In the genomic region with DNA sequence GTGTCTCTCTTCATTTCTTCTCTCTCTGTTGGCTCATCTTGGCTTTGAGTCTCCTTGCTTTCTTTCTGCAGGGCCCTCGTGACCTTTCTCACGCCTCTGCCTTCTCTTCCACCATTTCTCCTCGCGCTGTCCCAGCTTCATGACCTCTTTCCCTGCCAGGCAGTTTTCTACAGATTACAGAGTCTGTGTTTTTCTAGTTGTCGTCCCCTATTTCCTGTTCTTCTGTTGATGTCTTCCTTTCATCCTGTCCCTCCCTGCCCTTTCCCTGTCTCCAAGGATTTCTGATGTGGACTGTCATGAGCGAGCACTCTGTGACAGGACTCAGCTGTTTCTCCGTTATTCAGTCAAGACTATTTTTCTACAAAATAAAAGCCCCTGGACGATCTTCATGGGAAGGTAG, we compare ENCODE assay signal across 8 mouse cellular contexts.
DNase-seq lines count a peak whose midpoint lies in the region; ATAC-seq and TF ChIP-seq lines count a peak whose summit lies in the region.
"Had no signal": no experiment of that assay in that cellular context is flagged by ENCODE, and none has a peak within 500 bp of the region (broad histone marks: within the 10 kb centered on the region; RNA-seq: fewer than 3 reads in every experiment).

No protein-coding gene starts in this region.

- intact Hi-C loops in heart, postnatal 14 days (cut with DNase I): loop anchor here (5.0 kb wide), 1 partner anchor 124 kb away; a partner anchor contains a TSS

- TF ChIP-seq POLR2A in brain, embryonic 14.5 days (IDR thresholded peaks at IDR 0.05; ENCODE audit: borderline replicate concordance, extremely low read depth, insufficient read depth, insufficient read length, poor library complexity, severe bottlenecking): no peak

- H3K27ac ChIP-seq in forebrain, embryonic 15.5 days (replicated peaks): no peak overlapping the region

- no peaks in the 10 kb centered on the region for H3K27me3 ChIP-seq in forebrain, embryonic 15.5 days

- no peaks in the 10 kb centered on the region for H3K36me3 ChIP-seq in forebrain, embryonic 15.5 days

- no peak for TF ChIP-seq CTCF in brain, embryonic 14.5 days (IDR thresholded peaks at IDR 0.05; ENCODE audit: borderline replicate concordance, extremely low read depth, insufficient read depth, insufficient read length)

- no peaks in the 10 kb centered on the region for H3K9me3 ChIP-seq in forebrain, embryonic 15.5 days

- DNase-seq in brain, embryonic 14.5 days (ENCODE audit: low read depth): peak; percentile 23
- peak; percentile 65 for DNase-seq in embryo, embryonic 10.5 days (ENCODE audit: low spot score)
- DNase-seq in heart, postnatal 14 days: peak; percentile 11 to 34
- peak; percentile 18 to 63 for DNase-seq in kidney, postnatal 25 days
- DNase-seq in urinary bladder, adult 18-20 months (ENCODE audit: low spot score in 2 of 2): no peak
- DNase-seq: gastrocnemius, postnatal 14 days had no signal

- no peaks in the 10 kb centered on the region for H3K4me1 ChIP-seq in forebrain, embryonic 15.5 days

- ATAC-seq in megakaryocyte, adult 5-6 weeks (ENCODE audit: poor library complexity, severe bottlenecking): no peak
- ATAC-seq in forebrain, embryonic 15.5 days (replicated peaks): no peak

- no peak overlapping the region for H3K4me3 ChIP-seq in forebrain, embryonic 15.5 days

- WGBS in forebrain, embryonic 15.5 days: 69% methylated on average over 8 of the region's 8 CpGs

- H3K4me2 ChIP-seq in forebrain, embryonic 15.5 days (replicated peaks): no peak overlapping the region

- H3K9ac ChIP-seq in forebrain, embryonic 15.5 days (replicated peaks): no peak overlapping the region

Comparison
In these comparisons a context has a peak if more than half of its experiments do, and no peak if none do; other contexts are left out.
1. DNase-seq: peak in brain, embryonic 14.5 days (single experiment), embryo, embryonic 10.5 days (single experiment), heart, postnatal 14 days (2 of 2) and kidney, postnatal 25 days (2 of 2); none in urinary bladder, adult 18-20 months (0 of 2).